Mouse (Mus musculus): ENCODE measurements around the gene Prdm5. TPM values are rescaled to one million over a fixed set of nuclear protein-coding genes. Genes with fewer than 3 reads are reported as not detected.

Gene Prdm5
- polyA plus RNA-seq, 1 experiment from 2014 or later = 14.1 TPM

GRCm38 (mm10) chr6:65783670-65784069 is 4.9 kb downstream of the Prdm5 start:
- Histone ChIP-seq H3K4me2 (ENCODE audit: low read length) (no peak overlapping the region), H3K27me3 (ENCODE audit: control insufficient read depth, insufficient read depth, low read length) (no peaks in the 10 kb centered on the region), H3K9me3 (ENCODE audit: control insufficient read depth, low read length) (no peaks in the 10 kb centered on the region), H3K27ac (replicated peaks in 1 of 2; ENCODE audit: control insufficient read depth in 1 of 2, insufficient read depth in 1 of 2, low read depth in 2 of 2, low read length in 2 of 2) (no peak overlapping the region), H3K4me3 (ENCODE audit: control insufficient read depth in 1 of 2, insufficient read depth in 1 of 2, low read depth in 1 of 2, low read length in 2 of 2) (no peak overlapping the region), H3K36me3 (ENCODE audit: control insufficient read depth, insufficient read depth, low read length) (no peaks in the 10 kb centered on the region), H3K9ac (ENCODE audit: low read length) (no peak overlapping the region), H3K4me1 (ENCODE audit: control insufficient read depth in 2 of 2, insufficient read depth in 2 of 2, low read length in 2 of 2) (peaks cover 0 to 9% of the 10 kb centered on the region in 2 experiments; a peak in 1 of 4 replicates)
- 78% methylated on average over 1 of the region's 1 CpGs for WGBS
- ATAC-seq (ENCODE audit: insufficient number of reproducible peaks, insufficient read depth, low FRiP score, low read depth) = no peak

GRCm38 (mm10) chr6:65792923-65793322 is 14.1 kb downstream of the Prdm5 start:
- no peak overlapping the region for H3K27ac ChIP-seq (replicated peaks in 1 of 2; ENCODE audit: control insufficient read depth in 1 of 2, insufficient read depth in 1 of 2, low read depth in 2 of 2, low read length in 2 of 2)
- H3K4me1 ChIP-seq (ENCODE audit: control insufficient read depth in 2 of 2, insufficient read depth in 2 of 2, low read length in 2 of 2) = no peaks in the 10 kb centered on the region
- no peaks in the 10 kb centered on the region for H3K27me3 ChIP-seq (ENCODE audit: control insufficient read depth, insufficient read depth, low read length)
- H3K9ac ChIP-seq (ENCODE audit: low read length) = no peak overlapping the region
- H3K9me3 ChIP-seq (ENCODE audit: control insufficient read depth, low read length) = no peaks in the 10 kb centered on the region
- no peak overlapping the region for H3K4me3 ChIP-seq (ENCODE audit: control insufficient read depth in 1 of 2, insufficient read depth in 1 of 2, low read depth in 1 of 2, low read length in 2 of 2)
- H3K4me2 ChIP-seq (ENCODE audit: low read length) = no peak overlapping the region
- ATAC-seq (ENCODE audit: insufficient number of reproducible peaks, insufficient read depth, low FRiP score, low read depth) = no peak
- WGBS = 59% methylated on average over 2 of the region's 2 CpGs
- H3K36me3 ChIP-seq (ENCODE audit: control insufficient read depth, insufficient read depth, low read length) = peaks cover 8% of the 10 kb centered on the region; the same call in 1 of the 2 replicates

DNA sequence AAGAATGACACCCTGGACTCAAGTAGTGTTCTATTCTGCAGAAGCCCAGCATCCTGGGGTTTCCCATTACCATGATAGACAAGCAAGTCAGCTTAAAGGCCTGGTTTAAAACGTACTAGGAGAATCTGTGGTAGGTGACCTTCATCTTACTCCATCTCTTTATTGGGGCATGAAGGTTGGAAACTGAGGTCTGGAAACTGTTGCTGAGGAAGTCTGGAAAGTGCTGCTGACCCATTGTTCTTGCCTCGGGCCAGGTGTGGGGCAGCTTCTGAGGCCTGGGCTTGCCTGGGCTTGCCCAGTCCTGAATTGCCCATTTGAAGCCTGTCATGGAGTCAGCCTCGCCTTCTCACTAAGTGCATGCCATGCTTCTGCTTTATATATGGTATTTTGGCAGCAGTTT is 17.8 kb downstream of the Prdm5 start:
- Histone ChIP-seq H3K9ac (ENCODE audit: low read length) (no peak overlapping the region), H3K27me3 (ENCODE audit: control insufficient read depth, insufficient read depth, low read length) (no peaks in the 10 kb centered on the region), H3K4me3 (ENCODE audit: control insufficient read depth in 1 of 2, insufficient read depth in 1 of 2, low read depth in 1 of 2, low read length in 2 of 2) (no peak overlapping the region), H3K36me3 (ENCODE audit: control insufficient read depth, insufficient read depth, low read length) (peaks cover 8% of the 10 kb centered on the region; the same call in 1 of the 2 replicates), H3K4me2 (ENCODE audit: low read length) (no peak overlapping the region), H3K4me1 (ENCODE audit: control insufficient read depth in 2 of 2, insufficient read depth in 2 of 2, low read length in 2 of 2) (no peaks in the 10 kb centered on the region), H3K9me3 (ENCODE audit: control insufficient read depth, low read length) (no peaks in the 10 kb centered on the region), H3K27ac (replicated peaks in 1 of 2; ENCODE audit: control insufficient read depth in 1 of 2, insufficient read depth in 1 of 2, low read depth in 2 of 2, low read length in 2 of 2) (no peak overlapping the region)
- 80% methylated on average over 3 of the region's 3 CpGs for WGBS
- ATAC-seq (ENCODE audit: insufficient number of reproducible peaks, insufficient read depth, low FRiP score, low read depth) = no peak

GRCm38 (mm10) chr6:65797276-65797675 is 18.5 kb downstream of the Prdm5 start:
- Histone ChIP-seq H3K9me3 (ENCODE audit: control insufficient read depth, low read length) (no peaks in the 10 kb centered on the region), H3K4me2 (ENCODE audit: low read length) (no peak overlapping the region), H3K9ac (ENCODE audit: low read length) (no peak overlapping the region), H3K27ac (replicated peaks in 1 of 2; ENCODE audit: control insufficient read depth in 1 of 2, insufficient read depth in 1 of 2, low read depth in 2 of 2, low read length in 2 of 2) (no peak overlapping the region), H3K4me1 (ENCODE audit: control insufficient read depth in 2 of 2, insufficient read depth in 2 of 2, low read length in 2 of 2) (no peaks in the 10 kb centered on the region), H3K4me3 (ENCODE audit: control insufficient read depth in 1 of 2, insufficient read depth in 1 of 2, low read depth in 1 of 2, low read length in 2 of 2) (no peak overlapping the region), H3K36me3 (ENCODE audit: control insufficient read depth, insufficient read depth, low read length) (peaks cover 8% of the 10 kb centered on the region; the same call in 1 of the 2 replicates), H3K27me3 (ENCODE audit: control insufficient read depth, insufficient read depth, low read length) (no peaks in the 10 kb centered on the region)
- WGBS = 80% methylated on average over 2 of the region's 2 CpGs
- no peak for ATAC-seq (ENCODE audit: insufficient number of reproducible peaks, insufficient read depth, low FRiP score, low read depth)

GRCm38 (mm10) chr6:65798390-65798789 is 19.6 kb downstream of the Prdm5 start:
- no peak overlapping the region for H3K4me2 ChIP-seq (ENCODE audit: low read length)
- peaks cover 8% of the 10 kb centered on the region; the same call in 1 of the 2 replicates for H3K36me3 ChIP-seq (ENCODE audit: control insufficient read depth, insufficient read depth, low read length)
- H3K9ac ChIP-seq (ENCODE audit: low read length) = no peak overlapping the region
- no peaks in the 10 kb centered on the region for H3K27me3 ChIP-seq (ENCODE audit: control insufficient read depth, insufficient read depth, low read length)
- H3K4me1 ChIP-seq (ENCODE audit: control insufficient read depth in 2 of 2, insufficient read depth in 2 of 2, low read length in 2 of 2) = no peaks in the 10 kb centered on the region
- no peaks in the 10 kb centered on the region for H3K9me3 ChIP-seq (ENCODE audit: control insufficient read depth, low read length)
- 83% methylated on average over 3 of the region's 3 CpGs for WGBS
- no peak overlapping the region for H3K4me3 ChIP-seq (ENCODE audit: control insufficient read depth in 1 of 2, insufficient read depth in 1 of 2, low read depth in 1 of 2, low read length in 2 of 2)
- H3K27ac ChIP-seq (replicated peaks in 1 of 2; ENCODE audit: control insufficient read depth in 1 of 2, insufficient read depth in 1 of 2, low read depth in 2 of 2, low read length in 2 of 2) = no peak overlapping the region
- ATAC-seq (ENCODE audit: insufficient number of reproducible peaks, insufficient read depth, low FRiP score, low read depth) = no peak

GRCm38 (mm10) chr6:65811685-65812084 is 32.9 kb downstream of the Prdm5 start:
- H3K4me2 ChIP-seq (ENCODE audit: low read length) = no peak overlapping the region
- 80% methylated on average over 3 of the region's 3 CpGs for WGBS
- H3K9me3 ChIP-seq (ENCODE audit: control insufficient read depth, low read length) = no peaks in the 10 kb centered on the region
- H3K9ac ChIP-seq (ENCODE audit: low read length) = no peak overlapping the region
- no peaks in the 10 kb centered on the region for H3K27me3 ChIP-seq (ENCODE audit: control insufficient read depth, insufficient read depth, low read length)
- ATAC-seq (ENCODE audit: insufficient number of reproducible peaks, insufficient read depth, low FRiP score, low read depth) = no peak
- no peaks in the 10 kb centered on the region for H3K4me1 ChIP-seq (ENCODE audit: control insufficient read depth in 2 of 2, insufficient read depth in 2 of 2, low read length in 2 of 2)
- H3K4me3 ChIP-seq (ENCODE audit: control insufficient read depth in 1 of 2, insufficient read depth in 1 of 2, low read depth in 1 of 2, low read length in 2 of 2) = no peak overlapping the region
- H3K36me3 ChIP-seq (ENCODE audit: control insufficient read depth, insufficient read depth, low read length) = no peaks in the 10 kb centered on the region
- H3K27ac ChIP-seq (replicated peaks in 1 of 2; ENCODE audit: control insufficient read depth in 1 of 2, insufficient read depth in 1 of 2, low read depth in 2 of 2, low read length in 2 of 2) = no peak overlapping the region

- H3K4me2 ChIP-seq (ENCODE audit: low read length) = no peak overlapping the region
- no peaks in the 10 kb centered on the region for H3K9me3 ChIP-seq (ENCODE audit: control insufficient read depth, low read length)
- WGBS = 74% methylated on average over 4 of the region's 4 CpGs
- no peaks in the 10 kb centered on the region for H3K36me3 ChIP-seq (ENCODE audit: control insufficient read depth, insufficient read depth, low read length)
- H3K9ac ChIP-seq (ENCODE audit: low read length) = no peak overlapping the region
- ATAC-seq (ENCODE audit: insufficient number of reproducible peaks, insufficient read depth, low FRiP score, low read depth) = no peak
- H3K4me1 ChIP-seq (ENCODE audit: control insufficient read depth in 2 of 2, insufficient read depth in 2 of 2, low read length in 2 of 2) = no peaks in the 10 kb centered on the region
- H3K27me3 ChIP-seq (ENCODE audit: control insufficient read depth, insufficient read depth, low read length) = no peaks in the 10 kb centered on the region
- no peak overlapping the region for H3K27ac ChIP-seq (replicated peaks in 1 of 2; ENCODE audit: control insufficient read depth in 1 of 2, insufficient read depth in 1 of 2, low read depth in 2 of 2, low read length in 2 of 2)
- H3K4me3 ChIP-seq (ENCODE audit: control insufficient read depth in 1 of 2, insufficient read depth in 1 of 2, low read depth in 1 of 2, low read length in 2 of 2) = no peak overlapping the region
Observed at GRCm38 (mm10) chr6:65818039-65818747, 39.4 kb downstream of the Prdm5 start.

GRCm38 (mm10) chr6:65828656-65829055 is 49.9 kb downstream of the Prdm5 start:
- Histone ChIP-seq H3K27ac (replicated peaks in 1 of 2; ENCODE audit: control insufficient read depth in 1 of 2, insufficient read depth in 1 of 2, low read depth in 2 of 2, low read length in 2 of 2) (no peak overlapping the region), H3K9me3 (ENCODE audit: control insufficient read depth, low read length) (0 out of 2 replicates have a peak, but pooled peaks cover 5% of the 10 kb centered on the region), H3K4me2 (ENCODE audit: low read length) (no peak overlapping the region), H3K9ac (ENCODE audit: low read length) (no peak overlapping the region), H3K36me3 (ENCODE audit: control insufficient read depth, insufficient read depth, low read length) (peaks cover 15% of the 10 kb centered on the region), H3K27me3 (ENCODE audit: control insufficient read depth, insufficient read depth, low read length) (no peaks in the 10 kb centered on the region), H3K4me1 (ENCODE audit: control insufficient read depth in 2 of 2, insufficient read depth in 2 of 2, low read length in 2 of 2) (no peaks in the 10 kb centered on the region), H3K4me3 (ENCODE audit: control insufficient read depth in 1 of 2, insufficient read depth in 1 of 2, low read depth in 1 of 2, low read length in 2 of 2) (no peak overlapping the region)
- 51% methylated on average over 1 of the region's 1 CpGs for WGBS
- no peak for ATAC-seq (ENCODE audit: insufficient number of reproducible peaks, insufficient read depth, low FRiP score, low read depth)

All from heart, embryonic 14.5 days (tissue).